Mouse (Mus musculus): Measurements from ENCODE around the gene Mrps35. TPM values are rescaled to one million over a fixed set of nuclear protein-coding genes. Genes with fewer than 3 reads are reported as not detected.

The Mrps35 gene
- polyA plus RNA-seq, 1 experiment from 2014 or later = 94.8 TPM

- peak within 1 kb of the TSS; percentile 90 for H3K9ac ChIP-seq
- H3K27me3 ChIP-seq = no peaks in the 10 kb centered on the region
- peak within 1 kb of the TSS; percentile 91 for H3K4me3 ChIP-seq
- H3K27ac ChIP-seq = peak within 1 kb of the TSS; percentile 85
- H3K4me1 ChIP-seq = peaks cover 28% of the 10 kb centered on the region
- peaks cover 13% of the 10 kb centered on the region; the same call in 1 of the 2 replicates for H3K36me3 ChIP-seq
- ATAC-seq (ENCODE audit: insufficient number of reproducible peaks, insufficient read depth, low FRiP score, low TSS enrichment) = peak; percentile 82
- peak within 1 kb of the TSS; percentile 99 for H3K4me2 ChIP-seq (replicated peaks)
- no peaks in the 10 kb centered on the region for H3K9me3 ChIP-seq
- WGBS = under 1% methylated on average over 98 of the region's 99 CpGs
Observed at GRCm38 (mm10) chr6:147091136-147092120, 48.9 kb downstream of the Mrps35 start, which contains the start of gene Klhl42. TSS of gene Klhl42 (plus strand) at chr6:147091379.

- Histone ChIP-seq H3K27me3 (no peaks in the 10 kb centered on the region), H3K36me3 (peaks cover 13% of the 10 kb centered on the region; the same call in 1 of the 2 replicates), H3K27ac (0 out of 2 replicates have a peak overlapping the region, but pooled peaks have one; percentile 85), H3K4me1 (peaks cover 26% of the 10 kb centered on the region), H3K4me2 (replicated peaks) (peak overlapping the region; percentile 99), H3K9ac (peak overlapping the region; percentile 90), H3K9me3 (no peaks in the 10 kb centered on the region), H3K4me3 (peak overlapping the region; percentile 91)
- ATAC-seq (ENCODE audit: insufficient number of reproducible peaks, insufficient read depth, low FRiP score, low TSS enrichment) = peak; percentile 29; the same call in 1 of the 2 replicates
- 4% methylated on average over 15 of the region's 15 CpGs for WGBS
Observed at GRCm38 (mm10) chr6:147092136-147092535, 49.6 kb downstream of the Mrps35 start.

GRCm38 (mm10) chr6:147094771-147095170 lies 52.2 kb downstream of the Mrps35 start:
- Histone ChIP-seq H3K27me3 (no peaks in the 10 kb centered on the region), H3K36me3 (peaks cover 13% of the 10 kb centered on the region; the same call in 1 of the 2 replicates), H3K4me1 (peaks cover 43% of the 10 kb centered on the region), H3K4me3 (no peak overlapping the region), H3K27ac (no peak overlapping the region), H3K4me2 (replicated peaks) (no peak overlapping the region), H3K9me3 (no peaks in the 10 kb centered on the region), H3K9ac (no peak overlapping the region)
- 82% methylated on average over 7 of the region's 7 CpGs for WGBS
- ATAC-seq (ENCODE audit: insufficient number of reproducible peaks, insufficient read depth, low FRiP score, low TSS enrichment) = no peak

- H3K4me3 ChIP-seq = no peak overlapping the region
- peaks cover 42% of the 10 kb centered on the region for H3K4me1 ChIP-seq
- no peak overlapping the region for H3K4me2 ChIP-seq (replicated peaks)
- no peaks in the 10 kb centered on the region for H3K9me3 ChIP-seq
- peaks cover 13% of the 10 kb centered on the region; the same call in 1 of the 2 replicates for H3K36me3 ChIP-seq
- H3K9ac ChIP-seq = no peak overlapping the region
- no peak for ATAC-seq (ENCODE audit: insufficient number of reproducible peaks, insufficient read depth, low FRiP score, low TSS enrichment)
- no peaks in the 10 kb centered on the region for H3K27me3 ChIP-seq
- H3K27ac ChIP-seq = no peak overlapping the region
- 95% methylated on average over 4 of the region's 4 CpGs for WGBS
Observed at GRCm38 (mm10) chr6:147096109-147096508, 53.5 kb downstream of the Mrps35 start.

GRCm38 (mm10) chr6:147096934-147097333 lies 54.4 kb downstream of the Mrps35 start:
- no peaks in the 10 kb centered on the region for H3K9me3 ChIP-seq
- no peak for ATAC-seq (ENCODE audit: insufficient number of reproducible peaks, insufficient read depth, low FRiP score, low TSS enrichment)

GRCm38 (mm10) chr6:147097346-147097929 lies 54.9 kb downstream of the Mrps35 start:
- ATAC-seq (ENCODE audit: insufficient number of reproducible peaks, insufficient read depth, low FRiP score, low TSS enrichment) = no peak
- Histone ChIP-seq H3K27me3 (no peaks in the 10 kb centered on the region), H3K9me3 (no peaks in the 10 kb centered on the region), H3K4me2 (replicated peaks) (no peak overlapping the region), H3K4me1 (peaks cover 39% of the 10 kb centered on the region), H3K27ac (0 out of 2 replicates have a peak overlapping the region, but pooled peaks have one; percentile 54), H3K36me3 (peaks cover 15% of the 10 kb centered on the region), H3K9ac (no peak overlapping the region), H3K4me3 (no peak overlapping the region)
- 26% methylated on average over 8 of the region's 8 CpGs for WGBS

More at GRCm38 (mm10) chr6:147096934-147097333, 54.4 kb downstream of the Mrps35 start:
- WGBS = 63% methylated on average over 3 of the region's 3 CpGs
- Histone ChIP-seq H3K4me3 (no peak overlapping the region), H3K27me3 (no peaks in the 10 kb centered on the region), H3K27ac (no peak overlapping the region), H3K36me3 (peaks cover 13% of the 10 kb centered on the region; the same call in 1 of the 2 replicates), H3K4me1 (peaks cover 42% of the 10 kb centered on the region), H3K9ac (no peak overlapping the region), H3K4me2 (replicated peaks) (no peak overlapping the region)

GRCm38 (mm10) chr6:147099458-147100277 lies 57.1 kb downstream of the Mrps35 start:
- Histone ChIP-seq H3K36me3 (peaks cover 30% of the 10 kb centered on the region), H3K27ac (no peak overlapping the region), H3K9ac (no peak overlapping the region), H3K4me3 (no peak overlapping the region), H3K4me2 (replicated peaks) (no peak overlapping the region), H3K27me3 (no peaks in the 10 kb centered on the region), H3K4me1 (peaks cover 24% of the 10 kb centered on the region; the same call in 1 of the 2 replicates), H3K9me3 (no peaks in the 10 kb centered on the region)
- ATAC-seq (ENCODE audit: insufficient number of reproducible peaks, insufficient read depth, low FRiP score, low TSS enrichment) = no peak
- WGBS = 75% methylated on average over 19 of the region's 19 CpGs

GRCm38 (mm10) chr6:147102293-147102692 lies 59.7 kb downstream of the Mrps35 start:
- Histone ChIP-seq H3K4me3 (no peak overlapping the region), H3K27me3 (no peaks in the 10 kb centered on the region), H3K4me1 (peaks cover 19% of the 10 kb centered on the region; the same call in 1 of the 2 replicates), H3K9me3 (no peaks in the 10 kb centered on the region), H3K36me3 (peaks cover 27% of the 10 kb centered on the region), H3K27ac (no peak overlapping the region), H3K4me2 (replicated peaks) (no peak overlapping the region), H3K9ac (no peak overlapping the region)
- ATAC-seq (ENCODE audit: insufficient number of reproducible peaks, insufficient read depth, low FRiP score, low TSS enrichment) = no peak
- WGBS = 84% methylated on average over 3 of the region's 3 CpGs

- no peak for ATAC-seq (ENCODE audit: insufficient number of reproducible peaks, insufficient read depth, low FRiP score, low TSS enrichment)
- H3K9me3 ChIP-seq = no peaks in the 10 kb centered on the region
- no peaks in the 10 kb centered on the region for H3K27me3 ChIP-seq
- H3K4me1 ChIP-seq = no peaks in the 10 kb centered on the region
- no peak overlapping the region for H3K9ac ChIP-seq
- peaks cover 53% of the 10 kb centered on the region for H3K36me3 ChIP-seq
- H3K27ac ChIP-seq = no peak overlapping the region
- no peak overlapping the region for H3K4me3 ChIP-seq
- H3K4me2 ChIP-seq (replicated peaks) = no peak overlapping the region
- WGBS = 96% methylated on average over 1 of the region's 1 CpGs
Observed at GRCm38 (mm10) chr6:147105529-147105928, 63.0 kb downstream of the Mrps35 start.

- no peaks in the 10 kb centered on the region for H3K27me3 ChIP-seq
- peaks cover 58% of the 10 kb centered on the region for H3K36me3 ChIP-seq
- no peak overlapping the region for H3K9ac ChIP-seq
- H3K27ac ChIP-seq = no peak overlapping the region
- H3K4me1 ChIP-seq = no peaks in the 10 kb centered on the region
- no peak for ATAC-seq (ENCODE audit: insufficient number of reproducible peaks, insufficient read depth, low FRiP score, low TSS enrichment)
- no peak overlapping the region for H3K4me3 ChIP-seq
- H3K9me3 ChIP-seq = no peaks in the 10 kb centered on the region
- WGBS = 94% methylated on average over 6 of the region's 6 CpGs
- H3K4me2 ChIP-seq (replicated peaks) = no peak overlapping the region
Observed at GRCm38 (mm10) chr6:147106716-147107115, 64.2 kb downstream of the Mrps35 start.

- ATAC-seq (ENCODE audit: insufficient number of reproducible peaks, insufficient read depth, low FRiP score, low TSS enrichment) = no peak
- Histone ChIP-seq H3K27ac (no peak overlapping the region), H3K4me1 (no peaks in the 10 kb centered on the region), H3K9ac (no peak overlapping the region), H3K4me3 (no peak overlapping the region), H3K27me3 (no peaks in the 10 kb centered on the region), H3K4me2 (replicated peaks) (no peak overlapping the region), H3K36me3 (peaks cover 48% of the 10 kb centered on the region), H3K9me3 (no peaks in the 10 kb centered on the region)
- 83% methylated on average over 7 of the region's 7 CpGs for WGBS
Observed at GRCm38 (mm10) chr6:147109283-147109682, 66.7 kb downstream of the Mrps35 start.
